Mouse (Mus musculus) large intestine, adult 2 months (tissue): ENCODE results near the gene Taf15. TPM values are rescaled to one million over a fixed set of nuclear protein-coding genes. Genes with fewer than 3 reads are reported as not detected.
"Not testable (repeated sequence)": the region's sequence is repeated elsewhere in the genome, so short reads cannot be mapped to it uniquely, and the experiment has no call there.

ENCODE experiments used
- DNase-seq: peaks from one replicate; pipeline ENCODE4 v3.0.0-alpha.2; 2012; ENCODE audit warnings: low read depth, low spot score
- WGBS: fragments of 180-500 bp; shearing (Covaris S2); methylation state at CpG from one replicate; pipeline ENCODE4 v1.1.7; 2018; 5-methylcytosine and 5-hydroxymethylcytosine counted together
- polyA plus RNA-seq: library from polyadenylated mRNA; depleted of rRNA; stranded (reverse); fragments of >200 nt; gene quantifications from 2 replicates; pipeline ENCODE4 v1.2.3, GENCODE M21; 2012; rRNA removed

Gene Taf15
- polyA plus RNA-seq, 1 experiment, result 10.5 TPM

DNA sequence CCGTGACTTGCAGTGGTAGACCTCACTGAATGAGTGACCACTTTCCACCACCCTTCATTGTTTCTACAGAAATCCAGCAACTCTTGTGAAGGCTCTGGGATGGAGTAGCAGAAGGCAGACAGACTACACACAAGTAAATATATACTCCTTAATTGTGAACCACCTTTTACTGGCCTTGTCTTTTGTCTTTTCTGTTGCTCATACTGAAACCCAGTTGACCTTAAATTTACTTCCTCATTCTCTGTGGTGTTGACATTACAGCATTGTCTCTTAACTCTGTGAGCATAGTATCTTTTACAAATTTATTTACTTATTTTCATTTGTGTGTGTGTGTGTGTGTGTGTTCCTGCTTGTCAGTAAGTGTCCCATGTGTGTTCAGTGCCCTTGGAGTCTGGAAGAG, 60.3 kb downstream of the Taf15 start:
- WGBS, result 97% methylated on average over 1 of the region's 1 CpGs
- DNase-seq, result no peak

DNA sequence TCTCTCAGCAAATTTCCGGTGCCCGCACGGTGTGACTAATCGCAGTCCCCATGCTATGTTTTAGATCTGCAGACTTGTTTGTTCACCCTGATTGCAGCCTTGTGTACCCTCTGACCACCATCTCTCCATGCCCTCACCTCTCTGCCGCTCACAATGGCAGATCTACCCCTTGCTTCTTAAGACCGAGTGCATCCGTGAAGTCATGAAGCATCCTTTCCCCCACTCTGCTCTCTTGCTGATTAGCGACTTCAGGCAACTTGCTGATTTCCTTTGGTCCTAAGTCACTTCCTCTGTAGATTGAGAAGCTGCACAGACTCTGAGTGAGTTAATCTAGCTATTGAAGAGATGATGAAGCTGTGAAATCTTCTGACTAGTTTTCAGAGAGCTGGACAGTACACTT, 61.3 kb downstream of the Taf15 start:
- no peak for DNase-seq
- WGBS, result 61% methylated on average over 8 of the region's 8 CpGs

DNA sequence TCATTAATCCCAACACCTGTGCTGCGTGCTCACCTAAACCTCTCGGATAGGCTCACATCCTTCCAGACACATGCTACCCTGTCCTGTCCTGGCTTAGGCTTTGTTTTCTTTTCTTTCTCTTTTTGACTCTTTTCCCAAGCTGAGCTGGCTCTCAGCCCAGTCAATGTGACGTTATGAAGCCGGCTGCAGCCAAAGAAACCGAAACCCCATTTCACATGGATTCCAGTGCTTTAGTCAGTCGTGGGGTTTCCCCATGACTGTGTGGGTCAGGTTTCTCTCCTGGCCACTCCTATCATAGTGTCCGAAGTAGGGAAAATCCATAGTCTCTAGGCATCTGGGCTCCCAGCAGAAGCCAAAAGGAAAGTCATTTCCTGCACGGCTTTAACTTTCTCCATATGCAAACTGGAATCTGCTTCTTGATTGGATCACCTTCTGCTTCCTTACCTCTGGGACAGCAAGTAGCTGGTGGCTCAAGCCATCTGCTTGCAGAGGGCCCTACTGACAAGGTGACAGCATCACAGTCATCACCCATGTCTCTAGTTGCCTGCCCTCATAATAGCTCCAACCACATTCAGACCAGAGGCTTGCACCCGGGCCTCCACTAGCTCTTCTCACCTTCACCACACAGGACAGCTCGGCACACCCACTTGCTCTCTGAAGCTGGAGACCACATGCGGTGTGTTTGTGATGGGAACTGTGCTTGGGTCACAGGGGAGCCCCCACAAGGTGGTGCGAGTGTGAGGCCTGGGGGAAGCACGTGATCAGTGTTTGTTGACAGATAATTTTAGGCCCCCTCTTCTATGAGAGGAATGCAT, 61.9 kb downstream of the Taf15 start:
- peak; percentile 29 for DNase-seq
- 28% methylated on average over 13 of the region's 13 CpGs for WGBS

DNA sequence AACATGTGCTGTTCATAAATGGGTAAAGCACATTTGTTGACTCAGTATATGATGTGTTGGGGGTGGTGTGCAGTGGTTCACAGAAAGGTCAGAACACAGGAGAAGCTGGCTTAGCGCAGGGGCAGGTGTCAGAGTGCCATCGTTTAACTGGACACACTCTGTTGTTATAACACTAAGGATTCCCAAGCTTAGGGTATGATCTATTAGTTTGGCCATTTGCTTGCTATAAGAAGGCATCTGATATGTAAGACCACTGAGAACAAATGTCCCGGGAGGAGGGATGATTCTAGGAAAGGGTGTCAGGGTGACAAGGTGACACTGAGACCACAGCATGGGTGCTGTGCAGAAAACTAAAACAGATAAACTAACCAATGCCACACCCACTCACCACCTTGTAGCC, 63.9 kb downstream of the Taf15 start:
- no peak for DNase-seq
- whole genome bisulfite sequencing, result 65% methylated on average over 3 of the region's 3 CpGs

DNA sequence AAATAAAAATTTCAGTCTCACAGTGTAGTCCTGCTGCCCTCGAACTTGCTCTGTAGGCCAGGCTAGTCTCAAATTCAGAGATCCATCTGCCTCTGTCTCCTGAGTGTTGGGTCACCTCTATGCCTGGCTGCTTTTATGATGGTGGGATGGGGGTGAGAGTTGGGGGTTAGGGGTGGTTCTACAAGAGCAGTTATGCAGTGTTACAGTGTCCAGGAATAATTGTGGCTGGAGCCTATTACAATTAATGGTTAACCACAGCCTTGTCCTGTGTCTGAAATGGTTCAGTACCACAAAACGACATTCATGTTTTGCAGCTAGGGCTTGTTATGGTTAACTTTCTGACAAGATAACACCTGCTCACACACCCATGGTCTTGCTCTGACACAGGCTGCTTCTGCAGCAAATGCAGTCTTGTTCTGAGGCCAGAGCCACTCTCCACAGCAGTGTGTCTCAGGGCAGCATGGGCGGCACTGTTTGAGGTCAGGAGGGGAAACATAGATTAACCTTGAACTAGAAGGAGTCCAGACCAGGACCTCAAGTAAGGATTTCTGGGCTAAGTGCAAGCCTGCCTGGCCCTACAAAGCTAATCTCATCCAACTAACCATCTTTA, 65.9 kb downstream of the Taf15 start:
- no peak for DNase-seq
- WGBS, result 60% methylated on average over 3 of the region's 3 CpGs

DNA sequence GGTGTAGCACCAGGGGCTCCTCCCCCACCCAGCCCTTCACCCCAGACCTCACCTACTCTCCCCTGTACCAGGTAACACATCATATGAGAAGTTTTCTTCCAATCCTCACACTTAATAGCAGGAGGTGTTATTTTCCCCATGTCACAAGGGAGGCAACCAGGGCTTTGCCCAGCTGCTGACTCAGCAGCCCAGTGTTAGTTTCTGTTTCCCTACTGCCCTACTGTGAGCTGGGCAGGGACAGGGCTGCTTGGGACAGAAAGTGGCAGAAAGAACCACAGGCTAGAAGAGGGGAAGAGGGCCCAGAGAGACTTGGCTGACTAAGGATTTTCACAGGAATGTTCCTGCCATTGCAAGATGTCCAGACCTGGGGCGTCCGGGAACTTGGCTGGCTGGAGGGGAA, 68.0 kb downstream of the Taf15 start:
- DNase-seq, result no peak
- 88% methylated on average over 2 of the region's 2 CpGs for WGBS

DNA sequence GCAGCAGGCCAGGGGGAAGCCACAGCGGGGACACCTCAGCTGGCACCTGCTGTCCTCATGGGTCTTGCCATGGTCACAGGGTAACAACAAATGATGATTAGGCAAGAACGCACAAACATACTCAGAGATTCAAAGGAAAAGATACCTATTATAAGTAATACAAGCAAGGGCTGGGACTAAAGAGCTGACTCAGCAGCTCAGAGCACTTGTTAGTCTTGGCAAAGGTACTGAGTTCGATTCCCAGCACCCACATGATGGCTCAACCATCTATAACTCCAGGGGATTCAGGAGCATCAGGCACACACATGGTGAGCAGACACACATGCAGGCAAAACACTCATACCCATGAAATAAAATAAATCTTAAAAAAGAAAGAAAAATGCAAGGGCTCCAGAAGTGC, 68.5 kb downstream of the Taf15 start:
- DNase-seq, result no peak

DNA sequence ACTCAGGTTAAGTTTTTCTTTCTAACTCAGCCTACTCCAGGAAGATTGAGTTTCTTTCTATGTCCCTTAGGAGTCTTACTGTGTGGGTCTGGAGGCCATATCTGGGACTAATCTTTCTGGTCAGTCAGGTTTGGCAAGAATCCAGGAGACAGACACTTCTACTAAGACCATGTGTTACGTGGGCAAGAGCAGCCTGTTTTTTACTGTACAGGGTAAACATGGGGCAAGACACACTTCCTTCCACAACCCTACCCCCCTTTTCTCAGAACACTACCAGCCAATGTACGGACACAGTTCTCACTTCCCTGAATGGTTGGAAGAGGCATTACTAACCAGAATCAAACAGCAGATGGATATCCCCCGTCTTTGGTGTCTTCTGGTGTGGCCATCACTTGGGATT, 71.3 kb downstream of the Taf15 start:
- DNase-seq, result no peak
- 55% methylated on average over 3 of the region's 3 CpGs for WGBS

More for the DNA sequence above, 68.5 kb downstream of the Taf15 start:
- 91% methylated on average over 3 of the region's 3 CpGs for WGBS

DNA sequence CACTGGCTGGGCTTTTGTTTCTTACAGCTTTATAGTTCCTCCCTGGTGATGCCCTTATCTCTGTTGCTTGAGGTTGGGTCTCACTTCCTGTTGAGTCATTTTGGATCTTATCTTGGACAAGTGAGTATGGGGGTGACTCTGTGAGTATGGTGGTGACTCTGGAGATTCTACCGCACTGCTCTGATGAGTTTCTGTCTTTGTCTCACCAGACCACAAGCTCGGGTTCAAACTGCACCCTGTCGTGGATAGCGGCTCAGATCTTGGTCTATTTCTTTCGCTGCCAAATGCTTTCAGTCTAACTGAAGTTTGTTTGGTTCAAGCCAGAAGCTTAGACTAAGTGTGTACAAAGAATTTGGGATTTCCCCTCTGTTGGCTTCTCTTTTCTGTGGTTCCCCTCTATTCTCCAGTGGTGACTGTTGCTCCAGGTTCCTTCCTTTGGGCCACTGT, 77.3 kb downstream of the Taf15 start:
- 72% methylated on average over 5 of the region's 5 CpGs for WGBS
- no peak for DNase-seq

DNA sequence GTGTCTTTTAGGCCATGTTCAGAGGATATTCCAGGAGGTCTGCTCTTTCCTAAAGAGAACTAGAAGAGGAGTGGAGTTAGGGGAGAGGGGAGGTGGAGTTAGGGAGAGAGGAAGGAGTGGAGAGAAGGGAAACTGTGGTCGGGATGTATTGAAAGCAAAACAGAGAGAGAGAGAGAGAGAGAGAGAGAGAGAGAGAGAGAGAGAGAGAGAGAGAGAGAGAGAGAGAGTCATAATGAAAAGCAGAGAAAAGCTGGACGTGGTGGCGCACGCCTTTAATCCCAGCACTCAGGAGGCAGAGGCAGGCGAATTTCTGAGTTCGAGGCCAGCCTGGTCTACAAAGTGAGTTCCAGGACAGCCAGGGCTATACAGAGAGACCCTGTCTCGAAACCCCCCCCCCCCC, 78.2 kb downstream of the Taf15 start:
- DNase-seq, result not testable (repeated sequence)
- WGBS, result 84% methylated on average over 7 of the region's 7 CpGs

DNA sequence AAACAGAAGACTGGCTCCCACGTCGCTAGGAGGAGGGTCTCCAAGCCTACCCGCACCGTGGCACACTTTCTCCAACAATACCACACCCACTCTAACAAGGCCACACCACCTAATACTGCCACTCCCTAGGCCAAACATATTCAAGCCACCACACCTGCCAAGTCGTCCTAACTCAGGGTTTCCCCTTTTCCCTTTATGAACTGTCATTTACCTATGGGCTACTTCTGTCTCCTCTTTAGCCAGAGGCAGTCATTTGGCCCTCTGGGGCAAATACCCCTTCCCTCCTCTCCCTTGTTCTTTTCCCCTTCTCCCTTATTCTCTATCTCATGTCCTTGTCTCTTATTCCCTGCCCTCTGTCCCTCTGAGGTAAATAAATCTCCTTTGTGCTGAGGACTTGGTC, 78.8 kb downstream of the Taf15 start:
- no peak for DNase-seq
- 37% methylated on average over 5 of the region's 5 CpGs for WGBS

Other genes with a start within 250 kb of the Taf15 start
- gene Slfn14, start 186.4 kb upstream of the Taf15 start, polyA plus RNA-seq, result not detected in 2 replicates
- gene Ap2b1, start 174.1 kb upstream of the Taf15 start, polyA plus RNA-seq, result 32.1 and 43.9 TPM in 2 replicates
- gene Pex12, start 170.5 kb upstream of the Taf15 start, polyA plus RNA-seq, result 6.9 and 8.9 TPM in 2 replicates
- 0.84 and 1.1 TPM in 2 replicates for gene Rasl10b, start 63.9 kb upstream of the Taf15 start, polyA plus RNA-seq
- 0.38 and 0.48 TPM in 2 replicates for gene Gas2l2, start 43.6 kb upstream of the Taf15 start, polyA plus RNA-seq
- gene 1700020L24Rik, start 35.4 kb upstream of the Taf15 start, polyA plus RNA-seq, result 1.6 and 1.7 TPM in 2 replicates
- gene Mmp28, start 10.0 kb upstream of the Taf15 start, polyA plus RNA-seq, result 2.1 and 5.6 TPM in 2 replicates
- gene Heatr9, start 49.1 kb downstream of the Taf15 start, polyA plus RNA-seq, result 0.04 and 0.05 TPM in 2 replicates
- 194 and 322 TPM in 2 replicates for gene Ccl5, start 57.4 kb downstream of the Taf15 start, polyA plus RNA-seq
- 9.1 and 16.9 TPM in 2 replicates for gene Ccl9, start 105.5 kb downstream of the Taf15 start, polyA plus RNA-seq
- 122 and 165 TPM in 2 replicates for gene Ccl6, start 120.0 kb downstream of the Taf15 start, polyA plus RNA-seq
- not detected in 2 replicates for gene Rpl9-ps1, start 172.5 kb downstream of the Taf15 start, polyA plus RNA-seq
- 2.1 and 2.5 TPM in 2 replicates for gene Ccl3, start 176.3 kb downstream of the Taf15 start, polyA plus RNA-seq
- gene Ccl4, start 189.5 kb downstream of the Taf15 start, polyA plus RNA-seq, result 2.7 and 4.5 TPM in 2 replicates
- 3.3 and 5.8 TPM in 2 replicates for gene Wfdc17, start 230.9 kb downstream of the Taf15 start, polyA plus RNA-seq
- not detected in 2 replicates for gene Wfdc18, start 235.9 kb downstream of the Taf15 start, polyA plus RNA-seq